Mouse (Mus musculus): ENCODE results near the gene Focad.

DNA sequence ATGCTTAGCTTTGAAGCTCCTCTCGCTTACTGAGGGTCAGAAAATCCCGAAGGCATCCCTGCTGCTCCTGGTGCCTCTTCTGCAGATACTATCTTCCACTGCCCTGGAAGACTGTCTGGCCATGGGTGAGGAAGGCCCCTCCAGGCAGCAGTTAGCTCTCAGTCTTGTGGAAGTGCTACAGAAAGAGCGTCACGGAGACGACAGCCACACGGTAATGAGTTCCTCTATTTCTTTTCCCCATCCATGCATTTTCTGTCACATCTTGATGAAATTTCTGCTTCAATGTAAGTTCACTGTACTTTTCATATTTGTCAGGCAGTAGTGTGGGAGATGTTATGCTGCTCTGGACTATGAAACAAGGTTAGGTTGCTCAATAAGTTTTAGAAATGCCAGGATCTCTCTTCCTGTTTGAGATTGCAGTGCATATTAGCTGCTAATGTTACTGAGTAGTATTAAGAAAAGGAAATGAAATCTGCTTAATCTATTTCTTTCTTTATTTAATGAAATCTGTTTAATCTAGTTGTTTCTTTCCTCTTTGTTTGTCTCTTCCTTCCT, 91.5 kb downstream of the Focad start:
- TF ChIP-seq CTCF (IDR thresholded peaks at IDR 0.05; ENCODE audit: control insufficient read depth, insufficient read depth, insufficient replicate concordance, low read depth, low read length) = no peak
- TF ChIP-seq POLR2A (IDR thresholded peaks at IDR 0.05; ENCODE audit: control insufficient read depth, low read depth, low read length) = no peak
